Mouse (Mus musculus) spleen, adult 2 months (tissue): ENCODE results near the gene Ripply3.

ENCODE experiments used
- CTCF ChIP-seq: fragments of 200-500 bp; IDR thresholded peaks from 2 replicates; pipeline ENCODE4 v1.5.1; 2011; ENCODE audit warnings: mild to moderate bottlenecking, inconsistent platforms; ENCODE audit not compliant: insufficient read depth, insufficient read length, insufficient replicate concordance; ENCODE audit errors: extremely low read depth
- POLR2A ChIP-seq: fragments of 200-500 bp; IDR thresholded peaks from 2 replicates; pipeline ENCODE4 v1.6.1; 2011; ENCODE audit warnings: low read depth, low read length, inconsistent platforms

- no peak for TF ChIP-seq POLR2A
- no peak for TF ChIP-seq CTCF
These were observed 15.5 kb upstream of the Ripply3 start for GRCm38 (mm10) chr16:94312663-94313228.
